Mouse (Mus musculus) lung, adult 2 months (tissue): ENCODE results near the gene Kctd2.

Experiments used
- CTCF ChIP-seq: fragments of 200-500 bp; IDR thresholded peaks from 2 replicates; pipeline ENCODE4 v1.5.1; 2011; ENCODE audit warnings: mild to moderate bottlenecking, low read length, control low read depth; ENCODE audit not compliant: insufficient read depth
- POLR2A ChIP-seq: fragments of 200-500 bp; IDR thresholded peaks from 2 replicates; pipeline ENCODE4 v1.6.1; 2011; ENCODE audit warnings: low read depth, mild to moderate bottlenecking, control low read depth, low read length, borderline replicate concordance; ENCODE audit errors: extremely low read depth

DNA sequence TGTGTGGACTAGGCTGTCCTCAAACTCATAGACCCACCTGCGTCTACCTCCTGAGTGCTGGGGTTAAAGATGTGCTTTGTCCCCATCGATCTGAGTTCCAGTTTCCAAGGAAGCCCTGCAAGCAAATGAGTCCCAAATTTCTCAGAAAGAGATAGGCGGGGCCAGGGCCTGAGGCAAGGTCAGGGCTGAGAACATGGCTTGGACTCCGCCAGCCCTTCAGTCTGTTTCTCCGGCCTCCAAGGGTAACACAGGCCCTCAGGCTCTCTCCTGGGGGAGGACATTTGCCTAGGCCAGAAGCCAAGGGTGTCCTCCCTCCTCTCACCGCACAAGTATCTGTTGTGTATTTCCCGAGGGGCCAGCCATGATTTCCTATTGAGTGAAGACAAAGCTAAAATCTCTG, 52.3 kb downstream of the Kctd2 start:
- TF ChIP-seq POLR2A (no peak), CTCF (no peak)
